Mouse (Mus musculus) frontal cortex, adult 2 months (tissue): ENCODE results near the gene Hist1h3e. TPM values are rescaled to one million over a fixed set of nuclear protein-coding genes. Genes with fewer than 3 reads are reported as not detected.
"Not testable (repeated sequence)": the region's sequence is repeated elsewhere in the genome, so short reads cannot be mapped to it uniquely, and the experiment has no call there.

Source experiments
- DNase-seq, 2 experiments: peaks; one replicate each; pipeline ENCODE4 v3.0.0; 2022; ENCODE audit warnings: low spot score in 1 of 2; ENCODE audit errors: extremely low spot score in 1 of 2
- polyA plus RNA-seq: library from polyadenylated mRNA; depleted of rRNA; stranded (reverse); fragments of >200 nt; gene quantifications from 2 replicates; pipeline ENCODE4 v1.2.3, GENCODE M21; 2012

The Hist1h3e gene
- polyA plus RNA-seq, 1 experiment = 2.2 TPM

GRCm38 (mm10) chr13:23583387-23584068, 21.4 kb upstream of the Hist1h3e start:
- no peak for DNase-seq

- no peak for DNase-seq
Observed at GRCm38 (mm10) chr13:23582219-23583056, 20.3 kb upstream of the Hist1h3e start.

DNA sequence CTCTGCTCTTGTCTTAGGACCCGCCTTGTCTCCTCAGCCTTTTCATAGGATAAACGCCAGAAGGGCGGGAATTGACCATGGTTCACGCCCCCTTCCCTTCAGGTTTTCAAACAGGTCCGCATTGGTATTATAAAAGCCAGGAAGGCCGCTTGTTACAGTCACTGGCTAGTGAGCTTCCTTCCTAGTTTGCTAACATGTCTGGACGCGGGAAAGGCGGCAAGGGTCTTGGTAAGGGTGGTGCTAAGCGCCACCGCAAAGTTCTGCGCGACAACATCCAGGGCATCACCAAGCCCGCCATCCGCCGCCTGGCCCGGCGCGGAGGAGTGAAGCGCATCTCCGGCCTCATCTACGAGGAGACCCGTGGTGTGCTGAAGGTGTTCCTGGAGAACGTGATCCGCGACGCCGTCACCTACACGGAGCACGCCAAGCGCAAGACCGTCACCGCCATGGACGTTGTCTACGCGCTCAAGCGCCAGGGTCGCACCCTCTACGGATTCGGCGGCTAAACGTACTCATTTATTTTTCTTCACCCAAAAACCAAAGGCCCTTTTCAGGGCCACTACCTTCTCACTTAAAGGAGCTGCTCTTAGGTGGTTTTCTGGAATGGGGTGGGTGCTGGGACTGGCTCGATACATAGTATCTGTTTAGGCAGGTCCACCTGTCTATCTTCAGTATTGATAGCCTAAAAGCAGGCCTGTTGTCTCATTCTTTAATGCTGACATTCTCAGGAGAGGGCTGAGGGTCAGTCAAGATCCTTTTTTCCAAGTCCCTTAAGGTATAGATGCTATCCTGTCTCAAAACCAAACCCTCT, 19.4 kb upstream of the Hist1h3e start, which contains the start of gene Hist1h4d:
Hist1h4d (plus strand) TSS at position 191 of the 811 bp plus-strand sequence.
- DNase-seq = peak; percentile 98 to 100

DNA sequence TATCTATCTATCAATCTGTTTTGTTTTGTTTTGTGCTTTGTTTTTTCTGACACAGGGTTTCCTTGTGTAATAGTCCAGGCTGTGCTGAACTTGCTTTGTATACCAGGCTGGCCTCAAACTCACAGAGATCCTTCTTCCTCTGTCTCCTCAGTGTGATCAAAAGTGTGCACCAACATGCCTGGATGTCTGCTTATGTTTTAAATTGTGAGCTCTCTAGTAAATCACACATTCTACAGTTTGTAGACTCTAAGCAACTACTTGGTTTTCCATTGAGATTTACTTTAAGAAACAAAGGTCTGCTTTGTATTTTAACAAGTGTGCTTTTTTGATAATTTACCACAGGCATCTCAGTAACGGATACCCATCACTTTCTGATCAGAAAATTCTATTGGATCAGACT, 15.7 kb upstream of the Hist1h3e start:
- DNase-seq = no peak

DNA sequence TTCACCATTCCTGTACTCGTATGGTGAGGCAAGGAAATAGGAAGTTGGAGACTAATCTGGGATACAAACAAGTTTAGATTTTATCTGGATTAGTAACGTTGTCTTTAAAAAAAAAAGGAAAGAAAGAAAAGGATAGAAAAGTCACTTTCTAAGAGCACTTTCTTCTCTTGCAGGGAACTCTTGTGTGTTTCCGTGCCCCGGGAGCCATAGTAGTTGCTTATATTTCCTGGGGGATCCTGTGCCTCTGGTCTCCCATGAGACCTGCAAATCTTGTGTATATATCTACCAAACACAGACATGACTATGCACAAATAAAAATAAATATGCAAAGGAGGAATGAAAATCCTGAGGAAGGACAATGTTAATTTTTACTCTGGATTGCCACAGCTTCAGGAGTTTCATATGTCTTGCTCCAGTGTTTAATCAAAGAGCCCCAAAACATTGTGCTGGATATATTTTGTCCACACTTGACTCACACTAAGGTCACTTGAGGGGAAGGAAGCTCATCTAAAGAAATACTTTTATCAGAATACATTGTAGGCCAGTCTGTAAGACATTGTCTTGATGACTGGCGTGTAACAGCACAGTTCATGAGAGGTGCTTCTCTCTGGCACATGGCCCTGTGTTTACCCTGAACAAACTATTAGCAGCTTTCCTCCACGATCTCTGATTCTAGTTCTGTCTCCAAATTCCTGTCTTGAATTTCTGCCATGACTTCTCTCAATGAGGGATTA, 14.9 kb upstream of the Hist1h3e start:
- DNase-seq = no peak

DNA sequence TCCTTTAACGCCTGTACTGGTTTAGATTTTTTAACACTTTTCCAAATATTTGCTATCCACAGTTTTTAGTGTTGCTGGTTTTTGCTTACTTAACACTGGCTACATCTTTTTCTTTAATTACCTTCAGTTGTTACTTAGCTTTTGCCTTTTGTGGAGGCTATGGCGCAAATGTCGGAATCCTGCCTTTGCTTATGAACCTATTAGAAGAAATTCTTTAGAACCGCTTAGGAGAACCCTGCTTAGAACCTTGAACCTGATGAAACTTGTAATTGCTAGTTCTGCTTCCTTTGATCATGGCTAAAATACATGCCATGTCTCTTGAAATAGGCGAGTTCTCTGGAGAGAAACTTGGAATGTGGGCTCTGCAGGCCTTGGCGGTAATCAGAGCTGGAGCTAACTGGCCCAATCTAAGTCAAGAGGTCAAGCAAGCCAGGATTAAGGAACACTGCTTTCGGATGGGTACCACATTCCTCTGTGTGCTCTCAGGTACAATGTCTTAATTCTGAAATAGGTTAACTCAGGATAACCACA, 14.2 kb upstream of the Hist1h3e start:
- no peak for DNase-seq

GRCm38 (mm10) chr13:23575864-23576313, 13.7 kb upstream of the Hist1h3e start:
- not testable (repeated sequence) for DNase-seq

GRCm38 (mm10) chr13:23575271-23575851, 13.2 kb upstream of the Hist1h3e start, which contains the start of gene Hist1h3d:
Gene Hist1h3d (plus strand): TSS chr13:23575763.
- peak; percentile 72 to 89 for DNase-seq

DNA sequence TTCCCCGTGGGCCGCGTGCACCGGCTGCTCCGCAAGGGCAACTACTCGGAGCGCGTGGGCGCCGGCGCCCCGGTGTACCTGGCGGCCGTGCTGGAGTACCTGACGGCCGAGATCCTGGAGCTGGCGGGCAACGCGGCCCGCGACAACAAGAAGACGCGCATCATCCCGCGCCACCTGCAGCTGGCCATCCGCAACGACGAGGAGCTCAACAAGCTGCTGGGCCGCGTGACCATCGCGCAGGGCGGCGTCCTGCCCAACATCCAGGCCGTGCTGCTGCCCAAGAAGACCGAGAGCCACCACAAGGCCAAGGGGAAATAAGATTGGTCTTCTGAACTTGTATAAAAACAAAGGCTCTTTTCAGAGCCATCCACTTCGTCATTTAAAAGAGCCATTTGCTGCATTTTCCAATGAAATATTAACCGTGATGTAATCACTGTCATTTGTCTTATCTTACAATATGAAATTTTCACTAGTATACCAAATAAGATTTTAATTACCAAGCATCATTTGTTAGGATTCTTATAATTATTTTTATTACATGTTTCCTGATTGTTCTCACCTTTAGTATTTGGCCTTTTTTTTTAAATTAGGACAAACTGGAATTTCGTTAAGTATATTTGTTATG, 12.5 kb upstream of the Hist1h3e start:
- not testable (repeated sequence) for DNase-seq

DNA sequence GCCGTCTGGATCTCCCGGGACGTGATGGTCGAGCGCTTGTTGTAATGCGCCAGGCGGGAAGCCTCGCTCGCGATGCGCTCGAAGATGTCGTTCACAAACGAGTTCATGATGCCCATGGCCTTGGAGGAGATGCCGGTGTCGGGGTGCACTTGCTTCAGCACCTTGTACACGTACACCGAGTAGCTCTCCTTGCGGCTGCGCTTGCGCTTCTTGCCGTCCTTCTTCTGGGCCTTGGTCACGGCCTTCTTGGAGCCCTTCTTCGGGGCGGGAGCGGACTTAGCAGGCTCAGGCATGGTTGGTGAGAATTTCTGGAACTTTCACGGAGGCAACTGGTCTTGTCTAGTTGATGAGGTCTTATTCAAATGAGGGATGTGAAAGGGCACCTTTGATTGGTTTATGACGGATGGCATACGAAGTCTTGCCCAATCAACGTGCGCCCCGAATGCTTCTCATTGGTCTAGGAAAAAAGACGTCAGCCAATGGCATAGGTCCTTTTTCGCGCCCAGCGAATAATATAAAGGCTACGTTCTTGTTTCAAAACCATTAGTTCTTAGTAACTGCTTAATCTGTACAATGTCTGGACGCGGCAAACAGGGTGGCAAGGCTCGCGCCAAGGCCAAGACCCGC, 11.8 kb upstream of the Hist1h3e start, which contains the start of the genes Hist1h2bf and Hist1h2ad:
Hist1h2bf (minus strand) TSS at position 299 of the 627 bp plus-strand sequence.
Hist1h2ad (plus strand) TSS at position 484 of the 627 bp plus-strand sequence.
- peak; percentile 98 for DNase-seq

DNA sequence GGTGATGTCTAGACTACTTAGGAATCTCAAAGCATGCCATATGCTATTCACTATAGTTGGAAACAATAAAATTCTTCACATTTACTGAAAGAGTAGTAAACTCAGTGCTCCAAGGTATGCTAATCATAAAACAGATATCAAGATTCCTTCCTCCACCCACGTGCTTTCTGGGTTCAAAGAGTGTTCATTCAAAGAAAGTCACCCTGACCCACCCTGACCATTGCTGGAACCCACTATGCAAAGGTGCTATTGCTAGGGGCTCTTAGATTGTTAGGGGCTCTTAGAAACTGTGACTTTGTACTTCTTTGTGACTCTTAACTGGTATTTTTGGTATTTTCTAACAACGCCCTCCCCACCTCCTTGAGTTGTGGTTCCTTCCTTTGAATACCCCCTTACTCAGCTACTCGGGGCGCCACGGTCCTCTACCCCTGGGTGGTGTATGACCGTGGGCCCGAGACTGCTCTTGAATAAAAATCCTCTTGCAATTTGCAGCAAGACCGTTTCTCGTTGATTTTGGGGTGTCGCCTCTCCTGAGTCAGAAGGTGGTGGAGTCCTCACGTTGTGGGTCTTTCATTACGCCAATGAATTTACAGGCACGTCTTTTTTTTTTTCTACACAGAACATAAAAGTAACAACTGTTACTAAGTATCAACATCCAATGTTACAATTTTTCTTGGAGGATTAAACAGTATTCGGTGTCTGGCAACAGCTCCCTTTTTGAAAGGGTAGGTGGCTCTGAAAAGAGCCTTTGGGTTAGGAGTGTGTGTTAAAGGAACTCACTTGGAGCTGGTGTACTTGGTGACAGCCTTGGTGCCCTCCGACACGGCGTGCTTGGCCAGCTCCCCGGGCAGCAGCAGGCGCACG, 11.1 kb upstream of the Hist1h3e start:
- DNase-seq = not testable (repeated sequence)

- DNase-seq = no peak
Observed at GRCm38 (mm10) chr13:23572218-23573033, 10.3 kb upstream of the Hist1h3e start.

GRCm38 (mm10) chr13:23571504-23572217, 9.5 kb upstream of the Hist1h3e start:
- not testable (repeated sequence) for DNase-seq

DNA sequence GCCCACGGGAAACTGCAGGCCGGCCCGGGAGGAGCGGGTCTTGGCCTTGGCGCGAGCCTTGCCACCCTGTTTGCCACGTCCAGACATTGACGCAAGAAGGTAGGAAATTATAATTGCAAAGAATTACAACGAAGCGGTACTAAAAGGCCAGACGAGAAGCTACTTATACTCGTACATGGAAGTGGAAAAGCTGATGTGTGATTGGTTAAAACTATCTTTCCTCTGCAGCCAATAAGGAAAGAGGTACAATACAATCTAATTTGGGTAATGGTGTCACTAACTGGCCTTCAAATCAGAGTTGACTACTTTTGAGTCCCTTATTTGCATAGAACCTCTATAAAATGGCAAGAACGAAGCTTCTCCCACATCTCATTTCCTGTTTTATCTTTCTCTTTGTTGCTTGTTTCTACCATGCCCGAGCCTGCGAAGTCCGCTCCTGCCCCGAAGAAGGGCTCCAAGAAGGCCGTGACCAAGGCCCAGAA, 8.9 kb upstream of the Hist1h3e start, which contains the start of the genes Hist1h2ae and Hist1h2bg:
Hist1h2ae (minus strand) TSS at position 199 of the 482 bp plus-strand sequence.
Hist1h2bg (plus strand) TSS at position 375 of the 482 bp plus-strand sequence.
- DNase-seq = peak; percentile 83 to 93

DNA sequence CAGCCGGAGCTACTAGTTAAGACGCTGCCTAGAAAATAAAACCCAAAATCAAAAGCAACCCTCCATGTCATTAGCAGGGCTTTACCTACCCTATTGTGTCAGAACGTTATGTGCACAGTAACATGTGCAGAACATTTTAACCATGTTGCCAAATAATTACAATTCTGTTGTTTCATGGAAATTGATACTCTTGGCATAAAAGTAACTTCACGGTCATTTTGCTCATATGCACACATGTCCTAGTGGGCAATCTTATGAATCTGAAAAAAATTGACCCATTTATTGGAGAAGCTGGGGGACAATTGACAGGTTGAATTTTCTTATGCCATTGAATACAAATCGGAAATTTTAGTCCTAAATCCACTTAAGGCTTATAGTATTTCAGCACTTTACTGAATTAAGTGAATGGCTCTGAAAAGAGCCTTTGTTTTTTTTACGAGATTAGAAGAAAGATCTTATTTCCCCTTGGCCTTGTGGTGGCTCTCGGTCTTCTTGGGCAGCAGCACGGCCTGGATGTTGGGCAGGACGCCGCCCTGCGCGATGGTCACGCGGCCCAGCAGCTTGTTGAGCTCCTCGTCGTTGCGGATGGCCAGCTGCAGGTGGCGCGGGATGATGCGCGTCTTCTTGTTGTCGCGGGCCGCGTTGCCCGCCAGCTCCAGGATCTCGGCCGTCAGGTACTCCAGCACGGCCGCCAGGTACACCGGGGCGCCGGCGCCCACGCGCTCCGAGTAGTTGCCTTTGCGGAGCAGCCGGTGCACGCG, 8.3 kb upstream of the Hist1h3e start:
- not testable (repeated sequence) for DNase-seq
